ENCODE assay signal across 9 mouse cellular contexts in genomic region chr10:59395461-59395860, GRCm38 (mm10). TPM values are rescaled to one million over a fixed set of nuclear protein-coding genes. Genes with fewer than 3 reads are reported as not detected.
DNase-seq lines count a peak whose midpoint lies in the region; ATAC-seq and TF ChIP-seq lines count a peak whose summit lies in the region.
"Not testable (repeated sequence)": the region's sequence is repeated elsewhere in the genome, so short reads cannot be mapped to it uniquely, and the experiment has no call there.
"Had no signal": no experiment of that assay in that cellular context is flagged by ENCODE, and none has a peak within 500 bp of the region (broad histone marks: within the 10 kb centered on the region; RNA-seq: fewer than 3 reads in every experiment).

Gene Gm10273, plus strand, starts transcription at chr10:59395632.

- H3K36me3 ChIP-seq in heart, embryonic 10.5 days; lung, embryonic 14.5 days (ENCODE audit: insufficient read depth); thymus, adult 2 months (ENCODE audit: control insufficient read depth, insufficient read depth, low read length): not testable (repeated sequence)

- H3K4me1 ChIP-seq in brown adipose tissue, adult 24 weeks (ENCODE audit: control insufficient read depth, insufficient read depth, insufficient read length, low read length); lung, embryonic 14.5 days (ENCODE audit: insufficient read depth): not testable (repeated sequence)
- H3K4me1 ChIP-seq in heart, embryonic 10.5 days: peaks cover 19% of the 10 kb centered on the region
- H3K4me1 ChIP-seq in thymus, adult 2 months (replicated peaks; ENCODE audit: control insufficient read depth, insufficient read depth, low read length): peaks cover 12% of the 10 kb centered on the region

- WGBS in heart, embryonic 10.5 days: 84% methylated on average over 12 of the region's 25 CpGs
- 92% methylated on average over 11 of the region's 25 CpGs for WGBS in lung, embryonic 14.5 days
- 98% methylated on average over 13 of the region's 25 CpGs for WGBS in thymus, adult 2 months

- not testable (repeated sequence) for ATAC-seq in activated CD4-positive, CD25-positive, alpha-beta regulatory T cell, adult 4 months; inflammation-experienced regulatory T-cells, adult 6 months; lung, embryonic 14.5 days (ENCODE audit: insufficient read depth)

- not testable (repeated sequence) for DNase-seq in gastrocnemius, adult 8-10 months (ENCODE audit: low spot score in 2 of 2); heart, embryonic 10.5 days (ENCODE audit: low spot score); left cerebral cortex, adult 18-20 months (ENCODE audit: low spot score in 2 of 2); lung, embryonic 14.5 days; thymus, adult 2 months

- TF ChIP-seq POLR2A in thymus, adult 2 months (IDR thresholded peaks at IDR 0.05; ENCODE audit: control insufficient read depth, extremely low read depth, insufficient read depth, low read length, poor library complexity): not testable (repeated sequence)

- H3K27ac ChIP-seq in brown adipose tissue, adult 24 weeks (replicated peaks; ENCODE audit: low read depth, low read length); heart, embryonic 10.5 days; lung, embryonic 14.5 days (ENCODE audit: low read depth); thymus, adult 2 months (ENCODE audit: control insufficient read depth, insufficient read depth, low read length): not testable (repeated sequence)

- not testable (repeated sequence) for H3K27me3 ChIP-seq in heart, embryonic 10.5 days (ENCODE audit: insufficient read depth, poor library complexity, severe bottlenecking); lung, embryonic 14.5 days (ENCODE audit: insufficient read depth, low read length); thymus, adult 2 months (ENCODE audit: control insufficient read depth, insufficient read depth, low read length)

- not testable (repeated sequence) for H3K9ac ChIP-seq in lung, embryonic 14.5 days

- H3K4me2 ChIP-seq in lung, embryonic 14.5 days: not testable (repeated sequence)

- not testable (repeated sequence) for H3K9me3 ChIP-seq in heart, embryonic 10.5 days; lung, embryonic 14.5 days (ENCODE audit: low read depth, low read length)

- not testable (repeated sequence) for H3K4me3 ChIP-seq in brown adipose tissue, adult 24 weeks (ENCODE audit: insufficient read depth, low read depth, low read length); heart, embryonic 10.5 days; lung, embryonic 14.5 days (ENCODE audit: low read depth, low read length); thymus, adult 2 months (ENCODE audit: control insufficient read depth, insufficient read depth, low read length)

- TF ChIP-seq CTCF in lung, embryonic 14.5 days (IDR thresholded peaks at IDR 0.05; ENCODE audit: low read depth); thymus, adult 2 months (IDR thresholded peaks at IDR 0.05; ENCODE audit: borderline replicate concordance, control insufficient read depth, extremely low read depth, insufficient read depth, low read length, poor library complexity): not testable (repeated sequence)

RNA-seq across cellular contexts. Expression of gene Gm10273, which starts in this region (rescaled TPM):
- 10 to 100 TPM; 37.3 to 71.3 TPM for polyA plus RNA-seq in activated CD4-positive, CD25-positive, alpha-beta regulatory T cell, adult 4 months (2017; shearing (Covaris generic))
- 157 and 189 TPM in 2 replicates for polyA plus RNA-seq in brown adipose tissue, adult 24 weeks (2012; ENCODE audit: insufficient read depth, insufficient read length, missing spikeins)
- 100 to 1,000 TPM; 116 to 196 (median 125) TPM for total RNA-seq in gastrocnemius, adult 8-10 months (2022)
- 14.5 and 17.6 TPM in 2 replicates for polyA plus RNA-seq in heart, embryonic 10.5 days (2016; fragmentation: Nextera tagmentation; extraction: Ambion mirVana)
- 10 to 100 TPM; 34.2 to 47.3 (median 42.3) TPM for polyA plus RNA-seq in inflammation-experienced regulatory T-cells, adult 6 months (2017; shearing (Covaris generic))
- 10 to 100 TPM; 46.4 to 50.8 TPM for total RNA-seq in left cerebral cortex, adult 18-20 months (2021)
- polyA plus RNA-seq in lung, embryonic 14.5 days (2014; fragmentation: Nextera tagmentation; extraction: Ambion mirVana): 9.4 and 19.0 TPM in 2 replicates
- polyA plus RNA-seq in thymus, adult 2 months (2012; rRNA removed): 9.7 and 11.5 TPM in 2 replicates
- polyA plus RNA-seq: neural tube, embryonic 13.5 days had no signal
